Mouse (Mus musculus) stomach, embryonic 15.5 days (tissue): ENCODE measurements at regions not wholly inside any gene's neighbourhood (a gene's known extent, or its start where the extent isn't known, plus 50 kb on each side); places are given as distances from the start of the nearest gene placed in this dataset.

Source experiments
- ATAC-seq: fragments of 200-750 bp; cut with Nextera tagmentation; 2 replicates; pipeline ENCODE4 v1.8.0; 2017; ENCODE audit warnings: low read depth, moderate number of reproducible peaks, moderate TSS enrichment; ENCODE audit not compliant: insufficient read depth, low FRiP score
- H3K27ac ChIP-seq: fragments of 300-500 bp; sonication (generic); 2 replicates; pipeline ENCODE4 v1.5.1; 2015; ENCODE audit warnings: mild to moderate bottlenecking, inconsistent platforms
- H3K27me3 ChIP-seq: fragments of 300-500 bp; sonication (generic); replicated peaks from 2 replicates; pipeline ENCODE4 v1.6.1; 2015; ENCODE audit warnings: inconsistent platforms
- H3K36me3 ChIP-seq: fragments of 300-500 bp; sonication (generic); 2 replicates; pipeline ENCODE4 v1.6.1; 2015; ENCODE audit warnings: inconsistent platforms
- H3K4me1 ChIP-seq: fragments of 300-500 bp; sonication (generic); 2 replicates; pipeline ENCODE4 v1.6.1; 2015; ENCODE audit warnings: inconsistent platforms
- H3K4me2 ChIP-seq: fragments of 300-500 bp; sonication (generic); 2 replicates; pipeline ENCODE4 v1.6.1; 2015; ENCODE audit warnings: mild to moderate bottlenecking, inconsistent platforms
- H3K4me3 ChIP-seq: fragments of 300-500 bp; sonication (generic); replicated peaks from 2 replicates; pipeline ENCODE4 v1.5.1; 2015; ENCODE audit warnings: inconsistent platforms
- H3K9ac ChIP-seq: fragments of 300-500 bp; sonication (generic); 2 replicates; pipeline ENCODE4 v1.6.1; 2015; ENCODE audit warnings: inconsistent platforms
- H3K9me3 ChIP-seq: fragments of 300-500 bp; sonication (generic); 2 replicates; pipeline ENCODE4 v1.6.1; 2016; ENCODE audit warnings: inconsistent platforms
- WGBS: fragments of 180-500 bp; shearing (Covaris S2); methylation state at CpG from one replicate; pipeline ENCODE4 v1.1.7; 2015; 5-methylcytosine and 5-hydroxymethylcytosine counted together

- no peak overlapping the region for H3K9ac ChIP-seq
- WGBS: 91% methylated on average over 3 of the region's 3 CpGs
- H3K9me3 ChIP-seq: no peaks in the 10 kb centered on the region
- ATAC-seq: no peak
- H3K4me3 ChIP-seq: no peak overlapping the region
- no peak overlapping the region; the same call in 1 of the 2 replicates for H3K27ac ChIP-seq
- no peak overlapping the region for H3K4me2 ChIP-seq
- H3K27me3 ChIP-seq: no peaks in the 10 kb centered on the region
- H3K36me3 ChIP-seq: no peaks in the 10 kb centered on the region
- peaks cover 8% of the 10 kb centered on the region for H3K4me1 ChIP-seq
These were observed 123.5 kb downstream of the Zfp706 start for GRCm38 (mm10) chr15:36884074-36884473.

GRCm38 (mm10) chr15:36883156-36883555, 124.4 kb downstream of the Zfp706 start:
- no peak for ATAC-seq
- no peak overlapping the region for H3K4me3 ChIP-seq
- no peak overlapping the region for H3K27ac ChIP-seq
- no peak overlapping the region for H3K9ac ChIP-seq
- H3K4me1 ChIP-seq: peaks cover 17% of the 10 kb centered on the region
- no peak overlapping the region for H3K4me2 ChIP-seq
- H3K27me3 ChIP-seq: no peaks in the 10 kb centered on the region
- WGBS: 87% methylated on average over 6 of the region's 6 CpGs
- H3K36me3 ChIP-seq: no peaks in the 10 kb centered on the region
- H3K9me3 ChIP-seq: no peaks in the 10 kb centered on the region

GRCm38 (mm10) chr15:36881576-36881975, 126.0 kb downstream of the Zfp706 start:
- H3K27ac ChIP-seq: no peak overlapping the region
- no peaks in the 10 kb centered on the region for H3K9me3 ChIP-seq
- no peak overlapping the region for H3K9ac ChIP-seq
- H3K4me3 ChIP-seq: no peak overlapping the region
- no peaks in the 10 kb centered on the region for H3K27me3 ChIP-seq
- no peak for ATAC-seq
- 70% methylated on average over 2 of the region's 2 CpGs for WGBS
- H3K4me1 ChIP-seq: peaks cover 21% of the 10 kb centered on the region
- H3K36me3 ChIP-seq: no peaks in the 10 kb centered on the region
- no peak overlapping the region for H3K4me2 ChIP-seq

GRCm38 (mm10) chr15:36880602-36881001, 127.0 kb downstream of the Zfp706 start:
- H3K36me3 ChIP-seq: no peaks in the 10 kb centered on the region
- H3K4me2 ChIP-seq: no peak overlapping the region
- no peak for ATAC-seq
- H3K9ac ChIP-seq: no peak overlapping the region
- WGBS: 97% methylated on average over 3 of the region's 3 CpGs
- H3K9me3 ChIP-seq: no peaks in the 10 kb centered on the region
- no peaks in the 10 kb centered on the region for H3K27me3 ChIP-seq
- peaks cover 26% of the 10 kb centered on the region for H3K4me1 ChIP-seq
- H3K4me3 ChIP-seq: no peak overlapping the region
- no peak overlapping the region; the same call in 1 of the 2 replicates for H3K27ac ChIP-seq

GRCm38 (mm10) chr15:36879587-36879986, 128.0 kb downstream of the Zfp706 start:
- no peak overlapping the region; the same call in 1 of the 2 replicates for H3K27ac ChIP-seq
- no peak for ATAC-seq

GRCm38 (mm10) chr15:36878960-36879359, 128.6 kb downstream of the Zfp706 start:
- Histone ChIP-seq H3K27ac (no peak overlapping the region), H3K9me3 (no peaks in the 10 kb centered on the region), H3K4me2 (no peak overlapping the region), H3K27me3 (no peaks in the 10 kb centered on the region), H3K4me3 (no peak overlapping the region), H3K4me1 (peaks cover 24% of the 10 kb centered on the region), H3K9ac (no peak overlapping the region), H3K36me3 (no peaks in the 10 kb centered on the region)
- no peak for ATAC-seq
- WGBS: 11% methylated on average over 5 of the region's 5 CpGs

More at GRCm38 (mm10) chr15:36879587-36879986, 128.0 kb downstream of the Zfp706 start:
- H3K4me1 ChIP-seq: peaks cover 19% of the 10 kb centered on the region; the same call in 1 of the 2 replicates
- H3K4me3 ChIP-seq: no peak overlapping the region
- no peaks in the 10 kb centered on the region for H3K36me3 ChIP-seq
- H3K4me2 ChIP-seq: no peak overlapping the region
- no peak overlapping the region for H3K9ac ChIP-seq
- WGBS: 85% methylated on average over 7 of the region's 7 CpGs
- H3K27me3 ChIP-seq: no peaks in the 10 kb centered on the region
- no peaks in the 10 kb centered on the region for H3K9me3 ChIP-seq

- Histone ChIP-seq H3K27ac (no peak overlapping the region), H3K4me1 (peaks cover 31% of the 10 kb centered on the region)
- WGBS: 65% methylated on average over 3 of the region's 3 CpGs
These were observed 129.3 kb downstream of the Zfp706 start for GRCm38 (mm10) chr15:36878276-36878675.

GRCm38 (mm10) chr15:36877501-36877900, 130.1 kb downstream of the Zfp706 start:
- no peak overlapping the region for H3K27ac ChIP-seq
- 56% methylated on average over 7 of the region's 7 CpGs for whole genome bisulfite sequencing
- no peaks in the 10 kb centered on the region for H3K9me3 ChIP-seq
- peaks cover 34% of the 10 kb centered on the region for H3K4me1 ChIP-seq
- no peaks in the 10 kb centered on the region for H3K27me3 ChIP-seq
- no peak for ATAC-seq
- no peak overlapping the region for H3K9ac ChIP-seq
- no peak overlapping the region for H3K4me3 ChIP-seq
- H3K36me3 ChIP-seq: no peaks in the 10 kb centered on the region
- no peak overlapping the region for H3K4me2 ChIP-seq

More at GRCm38 (mm10) chr15:36878276-36878675, 129.3 kb downstream of the Zfp706 start:
- H3K9me3 ChIP-seq: no peaks in the 10 kb centered on the region
- H3K4me2 ChIP-seq: no peak overlapping the region
- H3K4me3 ChIP-seq: no peak overlapping the region
- no peaks in the 10 kb centered on the region for H3K36me3 ChIP-seq
- no peak overlapping the region for H3K9ac ChIP-seq
- H3K27me3 ChIP-seq: no peaks in the 10 kb centered on the region
- no peak for ATAC-seq

GRCm38 (mm10) chr15:36875980-36876778, 131.4 kb downstream of the Zfp706 start:
- 70% methylated on average over 10 of the region's 10 CpGs for WGBS
- Histone ChIP-seq H3K4me2 (no peak overlapping the region), H3K4me3 (no peak overlapping the region), H3K9me3 (no peaks in the 10 kb centered on the region), H3K9ac (no peak overlapping the region), H3K36me3 (no peaks in the 10 kb centered on the region), H3K4me1 (peaks cover 34% of the 10 kb centered on the region), H3K27me3 (no peaks in the 10 kb centered on the region), H3K27ac (no peak overlapping the region)
- ATAC-seq: no peak

GRCm38 (mm10) chr15:36874555-36874954, 133.0 kb downstream of the Zfp706 start:
- no peaks in the 10 kb centered on the region for H3K36me3 ChIP-seq
- no peak overlapping the region for H3K4me2 ChIP-seq
- WGBS: 70% methylated on average over 4 of the region's 4 CpGs
- peak overlapping the region; percentile 72; the same call in 1 of the 2 replicates for H3K27ac ChIP-seq
- H3K4me1 ChIP-seq: peaks cover 34% of the 10 kb centered on the region
- no peak overlapping the region for H3K4me3 ChIP-seq
- no peaks in the 10 kb centered on the region for H3K9me3 ChIP-seq
- no peaks in the 10 kb centered on the region for H3K27me3 ChIP-seq
- no peak for ATAC-seq
- H3K9ac ChIP-seq: no peak overlapping the region

GRCm38 (mm10) chr15:36873884-36874243, 133.7 kb downstream of the Zfp706 start:
- Histone ChIP-seq H3K36me3 (no peaks in the 10 kb centered on the region), H3K4me3 (no peak overlapping the region), H3K4me2 (no peak overlapping the region), H3K27ac (peak overlapping the region; percentile 72), H3K4me1 (peaks cover 31% of the 10 kb centered on the region), H3K9me3 (no peaks in the 10 kb centered on the region), H3K9ac (no peak overlapping the region), H3K27me3 (no peaks in the 10 kb centered on the region)
- no peak for ATAC-seq
- 38% methylated on average over 5 of the region's 5 CpGs for WGBS

GRCm38 (mm10) chr15:36873058-36873883, 134.3 kb downstream of the Zfp706 start:
- H3K4me2 ChIP-seq: peak overlapping the region; percentile 29; the same call in 1 of the 2 replicates
- no peaks in the 10 kb centered on the region for H3K9me3 ChIP-seq
- H3K27ac ChIP-seq: peak overlapping the region; percentile 72
- H3K27me3 ChIP-seq: no peaks in the 10 kb centered on the region
- H3K4me1 ChIP-seq: peaks cover 26% of the 10 kb centered on the region
- peak; percentile 67; the same call in 1 of the 2 replicates for ATAC-seq
- H3K9ac ChIP-seq: no peak overlapping the region
- H3K36me3 ChIP-seq: no peaks in the 10 kb centered on the region
- 16% methylated on average over 10 of the region's 10 CpGs for WGBS
- no peak overlapping the region for H3K4me3 ChIP-seq
